Mouse (Mus musculus): ENCODE results near the gene Elfn2. TPM values are rescaled to one million over a fixed set of nuclear protein-coding genes. Genes with fewer than 3 reads are reported as not detected.

Gene Elfn2
- polyA plus RNA-seq, 1 experiment from 2014 or later = 0.07 TPM

- no peak overlapping the region for H3K4me3 ChIP-seq (ENCODE audit: low read length)
- H3K27ac ChIP-seq (ENCODE audit: low read length) = no peak overlapping the region
- H3K4me2 ChIP-seq (replicated peaks; ENCODE audit: low read depth, low read length) = no peak overlapping the region
- peaks cover 54% of the 10 kb centered on the region for H3K27me3 ChIP-seq (ENCODE audit: insufficient read depth, low read length)
- peaks cover 9% of the 10 kb centered on the region for H3K4me1 ChIP-seq (ENCODE audit: insufficient read depth, low read length)
- no peaks in the 10 kb centered on the region for H3K36me3 ChIP-seq (ENCODE audit: insufficient read depth, low read length)
- 48% methylated on average over 6 of the region's 6 CpGs for whole genome bisulfite sequencing
- H3K9me3 ChIP-seq (ENCODE audit: low read length) = no peaks in the 10 kb centered on the region
- H3K9ac ChIP-seq (replicated peaks; ENCODE audit: low read length) = no peak overlapping the region
- no peak for ATAC-seq (ENCODE audit: low FRiP score, low TSS enrichment)
Observed at GRCm38 (mm10) chr15:78710634-78711033, 7.9 kb downstream of the Elfn2 start.

GRCm38 (mm10) chr15:78709767-78710166 is 8.8 kb downstream of the Elfn2 start:
- no peak overlapping the region for H3K27ac ChIP-seq (ENCODE audit: low read length)
- no peaks in the 10 kb centered on the region for H3K9me3 ChIP-seq (ENCODE audit: low read length)
- H3K4me2 ChIP-seq (replicated peaks; ENCODE audit: low read depth, low read length) = no peak overlapping the region
- H3K36me3 ChIP-seq (ENCODE audit: insufficient read depth, low read length) = no peaks in the 10 kb centered on the region
- no peak for ATAC-seq (ENCODE audit: low FRiP score, low TSS enrichment)
- H3K4me1 ChIP-seq (ENCODE audit: insufficient read depth, low read length) = peaks cover 9% of the 10 kb centered on the region
- H3K9ac ChIP-seq (replicated peaks; ENCODE audit: low read length) = no peak overlapping the region
- WGBS = 28% methylated on average over 7 of the region's 7 CpGs
- no peak overlapping the region for H3K4me3 ChIP-seq (ENCODE audit: low read length)
- peaks cover 46% of the 10 kb centered on the region for H3K27me3 ChIP-seq (ENCODE audit: insufficient read depth, low read length)

GRCm38 (mm10) chr15:78706630-78707029 is 11.9 kb downstream of the Elfn2 start:
- Histone ChIP-seq H3K9me3 (ENCODE audit: low read length) (no peaks in the 10 kb centered on the region), H3K9ac (replicated peaks; ENCODE audit: low read length) (no peak overlapping the region), H3K4me1 (ENCODE audit: insufficient read depth, low read length) (no peaks in the 10 kb centered on the region), H3K36me3 (ENCODE audit: insufficient read depth, low read length) (no peaks in the 10 kb centered on the region), H3K27me3 (ENCODE audit: insufficient read depth, low read length) (peaks cover 14% of the 10 kb centered on the region), H3K4me3 (ENCODE audit: low read length) (no peak overlapping the region), H3K4me2 (replicated peaks; ENCODE audit: low read depth, low read length) (no peak overlapping the region), H3K27ac (ENCODE audit: low read length) (no peak overlapping the region)
- 53% methylated on average over 3 of the region's 3 CpGs for WGBS
- ATAC-seq (ENCODE audit: low FRiP score, low TSS enrichment) = no peak

GRCm38 (mm10) chr15:78704824-78705223 is 13.7 kb downstream of the Elfn2 start:
- Histone ChIP-seq H3K9me3 (ENCODE audit: low read length) (no peaks in the 10 kb centered on the region), H3K4me2 (replicated peaks; ENCODE audit: low read depth, low read length) (no peak overlapping the region), H3K27ac (ENCODE audit: low read length) (no peak overlapping the region), H3K27me3 (ENCODE audit: insufficient read depth, low read length) (no peaks in the 10 kb centered on the region; the same call in 1 of the 2 replicates), H3K36me3 (ENCODE audit: insufficient read depth, low read length) (no peaks in the 10 kb centered on the region), H3K4me1 (ENCODE audit: insufficient read depth, low read length) (no peaks in the 10 kb centered on the region), H3K9ac (replicated peaks; ENCODE audit: low read length) (no peak overlapping the region), H3K4me3 (ENCODE audit: low read length) (no peak overlapping the region)
- WGBS = 73% methylated on average over 4 of the region's 4 CpGs
- no peak for ATAC-seq (ENCODE audit: low FRiP score, low TSS enrichment)

GRCm38 (mm10) chr15:78704007-78704406 is 14.6 kb downstream of the Elfn2 start:
- H3K27me3 ChIP-seq (ENCODE audit: insufficient read depth, low read length) = no peaks in the 10 kb centered on the region
- H3K27ac ChIP-seq (ENCODE audit: low read length) = no peak overlapping the region
- H3K4me2 ChIP-seq (replicated peaks; ENCODE audit: low read depth, low read length) = no peak overlapping the region
- H3K36me3 ChIP-seq (ENCODE audit: insufficient read depth, low read length) = no peaks in the 10 kb centered on the region
- H3K9me3 ChIP-seq (ENCODE audit: low read length) = no peaks in the 10 kb centered on the region
- H3K9ac ChIP-seq (replicated peaks; ENCODE audit: low read length) = no peak overlapping the region
- 73% methylated on average over 3 of the region's 3 CpGs for WGBS
- H3K4me1 ChIP-seq (ENCODE audit: insufficient read depth, low read length) = no peaks in the 10 kb centered on the region
- H3K4me3 ChIP-seq (ENCODE audit: low read length) = no peak overlapping the region
- no peak for ATAC-seq (ENCODE audit: low FRiP score, low TSS enrichment)

- Histone ChIP-seq H3K36me3 (ENCODE audit: insufficient read depth, low read length) (no peaks in the 10 kb centered on the region), H3K9ac (replicated peaks; ENCODE audit: low read length) (no peak overlapping the region), H3K4me1 (ENCODE audit: insufficient read depth, low read length) (no peaks in the 10 kb centered on the region), H3K4me3 (ENCODE audit: low read length) (no peak overlapping the region), H3K9me3 (ENCODE audit: low read length) (no peaks in the 10 kb centered on the region), H3K27me3 (ENCODE audit: insufficient read depth, low read length) (no peaks in the 10 kb centered on the region), H3K4me2 (replicated peaks; ENCODE audit: low read depth, low read length) (no peak overlapping the region), H3K27ac (ENCODE audit: low read length) (no peak overlapping the region)
- WGBS = 74% methylated on average over 2 of the region's 2 CpGs
- no peak for ATAC-seq (ENCODE audit: low FRiP score, low TSS enrichment)
Observed at GRCm38 (mm10) chr15:78700420-78700819, 18.2 kb downstream of the Elfn2 start.

GRCm38 (mm10) chr15:78699513-78699912 is 19.1 kb downstream of the Elfn2 start:
- no peaks in the 10 kb centered on the region for H3K36me3 ChIP-seq (ENCODE audit: insufficient read depth, low read length)
- H3K4me1 ChIP-seq (ENCODE audit: insufficient read depth, low read length) = no peaks in the 10 kb centered on the region
- no peak overlapping the region for H3K4me2 ChIP-seq (replicated peaks; ENCODE audit: low read depth, low read length)
- H3K9ac ChIP-seq (replicated peaks; ENCODE audit: low read length) = no peak overlapping the region
- ATAC-seq (ENCODE audit: low FRiP score, low TSS enrichment) = no peak
- no peaks in the 10 kb centered on the region for H3K27me3 ChIP-seq (ENCODE audit: insufficient read depth, low read length)
- H3K4me3 ChIP-seq (ENCODE audit: low read length) = no peak overlapping the region
- WGBS = 45% methylated on average over 3 of the region's 3 CpGs
- no peak overlapping the region for H3K27ac ChIP-seq (ENCODE audit: low read length)
- H3K9me3 ChIP-seq (ENCODE audit: low read length) = no peaks in the 10 kb centered on the region

- Histone ChIP-seq H3K4me3 (ENCODE audit: low read length) (no peak overlapping the region), H3K9ac (replicated peaks; ENCODE audit: low read length) (no peak overlapping the region; the same call in 1 of the 2 replicates), H3K27me3 (ENCODE audit: insufficient read depth, low read length) (no peaks in the 10 kb centered on the region), H3K36me3 (ENCODE audit: insufficient read depth, low read length) (no peaks in the 10 kb centered on the region), H3K4me2 (replicated peaks; ENCODE audit: low read depth, low read length) (no peak overlapping the region), H3K9me3 (ENCODE audit: low read length) (no peaks in the 10 kb centered on the region), H3K4me1 (ENCODE audit: insufficient read depth, low read length) (no peaks in the 10 kb centered on the region), H3K27ac (ENCODE audit: low read length) (no peak overlapping the region)
- no peak for ATAC-seq (ENCODE audit: low FRiP score, low TSS enrichment)
- WGBS = 80% methylated on average over 13 of the region's 13 CpGs
Observed at GRCm38 (mm10) chr15:78698491-78699135, 20.0 kb downstream of the Elfn2 start.

GRCm38 (mm10) chr15:78698084-78698483 is 20.5 kb downstream of the Elfn2 start:
- 26% methylated on average over 5 of the region's 5 CpGs for WGBS

GRCm38 (mm10) chr15:78695745-78696144 is 22.8 kb downstream of the Elfn2 start:
- 20% methylated on average over 5 of the region's 5 CpGs for WGBS
- Histone ChIP-seq H3K4me1 (ENCODE audit: insufficient read depth, low read length) (no peaks in the 10 kb centered on the region), H3K4me2 (replicated peaks; ENCODE audit: low read depth, low read length) (no peak overlapping the region), H3K36me3 (ENCODE audit: insufficient read depth, low read length) (no peaks in the 10 kb centered on the region), H3K27me3 (ENCODE audit: insufficient read depth, low read length) (no peaks in the 10 kb centered on the region), H3K27ac (ENCODE audit: low read length) (no peak overlapping the region), H3K4me3 (ENCODE audit: low read length) (no peak overlapping the region), H3K9me3 (ENCODE audit: low read length) (no peaks in the 10 kb centered on the region), H3K9ac (replicated peaks; ENCODE audit: low read length) (no peak overlapping the region)
- no peak for ATAC-seq (ENCODE audit: low FRiP score, low TSS enrichment)

More at GRCm38 (mm10) chr15:78698084-78698483, 20.5 kb downstream of the Elfn2 start:
- ATAC-seq (ENCODE audit: low FRiP score, low TSS enrichment) = no peak
- Histone ChIP-seq H3K4me3 (ENCODE audit: low read length) (no peak overlapping the region), H3K27ac (ENCODE audit: low read length) (no peak overlapping the region), H3K4me1 (ENCODE audit: insufficient read depth, low read length) (no peaks in the 10 kb centered on the region), H3K27me3 (ENCODE audit: insufficient read depth, low read length) (no peaks in the 10 kb centered on the region), H3K36me3 (ENCODE audit: insufficient read depth, low read length) (no peaks in the 10 kb centered on the region), H3K9ac (replicated peaks; ENCODE audit: low read length) (no peak overlapping the region), H3K9me3 (ENCODE audit: low read length) (no peaks in the 10 kb centered on the region), H3K4me2 (replicated peaks; ENCODE audit: low read depth, low read length) (no peak overlapping the region)

All from kidney, embryonic 16.5 days (tissue).